Mouse (Mus musculus): ENCODE measurements around the gene Tmem217. TPM values are rescaled to one million over a fixed set of nuclear protein-coding genes. Genes with fewer than 3 reads are reported as not detected.

Tmem217 gene
- polyA plus RNA-seq, 1 experiment from 2014 or later: not detected

DNA sequence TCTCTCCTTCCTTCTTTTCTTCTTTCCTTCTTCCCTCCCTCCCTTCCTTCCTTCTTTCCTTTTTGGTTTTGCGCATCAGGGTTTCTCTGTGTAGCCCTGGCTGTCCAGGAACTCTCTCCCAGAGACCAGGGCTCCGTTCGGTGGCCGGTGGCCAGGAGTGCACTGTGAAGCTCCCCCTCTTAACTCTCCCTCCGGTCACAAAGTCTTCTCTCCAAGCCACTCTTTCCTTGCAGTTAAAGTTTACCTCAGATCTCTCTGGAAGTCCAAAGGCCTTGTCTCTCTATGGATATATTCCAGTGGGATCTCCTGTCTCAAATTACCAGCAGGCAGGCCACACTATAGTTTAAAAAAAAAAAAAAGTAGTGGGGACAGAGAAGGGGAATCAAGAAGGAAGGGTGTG is 6.9 kb downstream of the Tmem217 start:
- H3K27me3 ChIP-seq (ENCODE audit: insufficient read depth, low read length): no peaks in the 10 kb centered on the region
- H3K4me2 ChIP-seq (ENCODE audit: low read depth, low read length): no peak overlapping the region
- no peak overlapping the region for H3K4me3 ChIP-seq (ENCODE audit: low read depth, low read length)
- peaks cover 12% of the 10 kb centered on the region for H3K4me1 ChIP-seq (ENCODE audit: insufficient read depth)
- H3K9ac ChIP-seq (replicated peaks): no peak overlapping the region
- H3K36me3 ChIP-seq (replicated peaks; ENCODE audit: insufficient read depth, low read length): no peaks in the 10 kb centered on the region
- H3K9me3 ChIP-seq (ENCODE audit: low read length): no peaks in the 10 kb centered on the region
- H3K27ac ChIP-seq (ENCODE audit: low read depth): no peak overlapping the region
- DNase-seq (no peak), ATAC-seq (no peak)
- WGBS (ENCODE audit: insufficient replicate concordance): 73% methylated on average over 5 of the region's 5 CpGs
- TF ChIP-seq EP300 (IDR thresholded peaks at IDR 0.05; ENCODE audit: low read depth): no peak
- TF ChIP-seq CTCF (IDR thresholded peaks at IDR 0.05; ENCODE audit: low read depth): no peak

- Histone ChIP-seq H3K4me2 (ENCODE audit: low read depth, low read length) (no peak overlapping the region), H3K9me3 (ENCODE audit: low read length) (no peaks in the 10 kb centered on the region), H3K36me3 (replicated peaks; ENCODE audit: insufficient read depth, low read length) (no peaks in the 10 kb centered on the region), H3K4me1 (ENCODE audit: insufficient read depth) (peaks cover 3% of the 10 kb centered on the region; the same call in 1 of the 2 replicates), H3K9ac (replicated peaks) (no peak overlapping the region), H3K4me3 (ENCODE audit: low read depth, low read length) (no peak overlapping the region), H3K27ac (ENCODE audit: low read depth) (no peak overlapping the region), H3K27me3 (ENCODE audit: insufficient read depth, low read length) (no peaks in the 10 kb centered on the region)
- TF ChIP-seq CTCF (IDR thresholded peaks at IDR 0.05; ENCODE audit: low read depth) (peak; percentile 4; the same call in 1 of the 2 replicates), EP300 (IDR thresholded peaks at IDR 0.05; ENCODE audit: low read depth) (no peak)
- ATAC-seq (no peak), DNase-seq (no peak)
- 67% methylated on average over 2 of the region's 2 CpGs for WGBS (ENCODE audit: insufficient replicate concordance)
These were observed 8.1 kb downstream of the Tmem217 start for GRCm38 (mm10) chr17:29544064-29544463.

DNA sequence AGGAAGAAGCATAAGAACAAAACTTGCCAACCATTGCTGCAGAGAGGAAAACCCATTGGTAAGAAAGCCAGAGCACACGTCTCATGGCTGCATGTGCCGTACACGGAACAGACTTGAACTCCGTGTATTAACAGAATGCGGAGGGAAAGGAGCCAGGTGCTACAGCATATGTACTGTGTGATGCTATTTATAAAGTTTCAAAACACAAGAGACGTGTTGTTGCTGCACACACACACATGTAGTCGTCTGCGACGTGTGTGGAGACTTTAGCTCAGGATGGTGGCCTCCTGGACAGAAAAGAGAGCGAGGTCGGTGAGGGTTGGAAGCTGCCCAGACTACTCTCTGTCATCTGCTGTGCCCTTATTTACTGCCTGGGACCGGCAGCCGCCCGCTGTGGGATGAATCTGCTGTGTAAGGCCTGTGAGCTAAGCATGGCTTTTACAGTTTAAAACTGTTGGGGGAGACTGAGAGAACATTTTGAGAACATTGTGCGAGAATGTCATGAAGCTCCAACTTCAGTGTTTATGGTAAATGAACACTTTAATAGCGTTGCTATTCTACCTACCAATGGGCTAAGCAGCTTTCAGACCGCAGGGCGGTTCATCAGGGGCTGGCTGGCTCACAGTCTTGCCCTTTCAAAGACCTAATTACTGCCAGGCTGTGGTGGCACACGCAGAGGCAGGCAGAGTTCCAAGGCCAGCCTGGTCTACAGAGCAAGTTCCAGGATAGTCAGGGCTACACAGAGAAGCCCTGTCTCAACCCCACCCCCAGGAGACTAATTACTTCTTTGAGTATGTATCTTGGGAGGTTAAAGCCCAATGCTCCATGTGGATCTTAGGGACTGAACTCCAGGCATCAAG is 9.1 kb downstream of the Tmem217 start:
- 83% methylated on average over 19 of the region's 19 CpGs for WGBS (ENCODE audit: insufficient replicate concordance)
- no peaks in the 10 kb centered on the region for H3K9me3 ChIP-seq (ENCODE audit: low read length)
- H3K4me1 ChIP-seq (ENCODE audit: insufficient read depth): peaks cover 2% of the 10 kb centered on the region; the same call in 1 of the 2 replicates
- no peaks in the 10 kb centered on the region for H3K27me3 ChIP-seq (ENCODE audit: insufficient read depth, low read length)
- TF ChIP-seq CTCF (IDR thresholded peaks at IDR 0.05; ENCODE audit: low read depth) (no peak), EP300 (IDR thresholded peaks at IDR 0.05; ENCODE audit: low read depth) (no peak)
- ATAC-seq (no peak), DNase-seq (no peak)
- H3K9ac ChIP-seq (replicated peaks): no peak overlapping the region
- H3K27ac ChIP-seq (ENCODE audit: low read depth): no peak overlapping the region
- no peak overlapping the region for H3K4me3 ChIP-seq (ENCODE audit: low read depth, low read length)
- H3K4me2 ChIP-seq (ENCODE audit: low read depth, low read length): no peak overlapping the region
- H3K36me3 ChIP-seq (replicated peaks; ENCODE audit: insufficient read depth, low read length): no peaks in the 10 kb centered on the region

DNA sequence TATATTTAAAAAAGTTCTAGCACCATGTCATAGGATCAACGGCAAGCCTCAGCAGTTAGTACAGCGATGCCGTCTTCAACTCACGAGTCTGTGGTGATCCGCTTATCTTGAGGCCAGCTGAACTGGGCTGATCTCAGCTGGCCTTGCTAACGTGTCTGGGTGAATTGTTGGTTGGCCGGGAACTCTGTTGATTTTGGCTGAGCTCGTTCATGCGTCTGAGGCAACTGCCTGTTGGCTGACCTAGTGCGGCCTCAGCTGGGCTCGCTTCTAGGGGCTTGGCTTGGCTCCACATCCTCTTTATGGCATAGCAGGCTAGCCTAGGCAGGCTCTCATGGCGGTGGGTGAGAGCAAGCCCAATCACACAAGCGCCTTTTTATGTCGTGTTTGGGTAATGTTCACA is 10.8 kb downstream of the Tmem217 start:
- no peaks in the 10 kb centered on the region for H3K27me3 ChIP-seq (ENCODE audit: insufficient read depth, low read length)
- peaks cover 2% of the 10 kb centered on the region; the same call in 1 of the 2 replicates for H3K4me1 ChIP-seq (ENCODE audit: insufficient read depth)
- no peak overlapping the region for H3K9ac ChIP-seq (replicated peaks)
- TF ChIP-seq EP300 (IDR thresholded peaks at IDR 0.05; ENCODE audit: low read depth) (no peak; the same call in 1 of the 2 replicates), CTCF (IDR thresholded peaks at IDR 0.05; ENCODE audit: low read depth) (no peak)
- no peak overlapping the region for H3K27ac ChIP-seq (ENCODE audit: low read depth)
- no peak overlapping the region for H3K4me3 ChIP-seq (ENCODE audit: low read depth, low read length)
- DNase-seq: peak; percentile 66
- H3K36me3 ChIP-seq (replicated peaks; ENCODE audit: insufficient read depth, low read length): no peaks in the 10 kb centered on the region
- 64% methylated on average over 14 of the region's 14 CpGs for WGBS (ENCODE audit: insufficient replicate concordance)
- H3K9me3 ChIP-seq (ENCODE audit: low read length): no peaks in the 10 kb centered on the region
- peak; percentile 93 for ATAC-seq
- no peak overlapping the region for H3K4me2 ChIP-seq (ENCODE audit: low read depth, low read length)

- no peak overlapping the region for H3K4me2 ChIP-seq (ENCODE audit: low read depth, low read length)
- peaks cover 2% of the 10 kb centered on the region; the same call in 1 of the 2 replicates for H3K4me1 ChIP-seq (ENCODE audit: insufficient read depth)
- 82% methylated on average over 8 of the region's 8 CpGs for WGBS (ENCODE audit: insufficient replicate concordance)
- H3K4me3 ChIP-seq (ENCODE audit: low read depth, low read length): no peak overlapping the region
- no peak overlapping the region for H3K27ac ChIP-seq (ENCODE audit: low read depth)
- no peaks in the 10 kb centered on the region for H3K36me3 ChIP-seq (replicated peaks; ENCODE audit: insufficient read depth, low read length)
- no peaks in the 10 kb centered on the region for H3K27me3 ChIP-seq (ENCODE audit: insufficient read depth, low read length)
- TF ChIP-seq EP300 (IDR thresholded peaks at IDR 0.05; ENCODE audit: low read depth): no peak
- no peak for TF ChIP-seq CTCF (IDR thresholded peaks at IDR 0.05; ENCODE audit: low read depth)
- H3K9me3 ChIP-seq (ENCODE audit: low read length): no peaks in the 10 kb centered on the region
- no peak overlapping the region for H3K9ac ChIP-seq (replicated peaks)
- ATAC-seq: no peak
- DNase-seq: no peak
These were observed 11.8 kb downstream of the Tmem217 start for GRCm38 (mm10) chr17:29540426-29540825.

DNA sequence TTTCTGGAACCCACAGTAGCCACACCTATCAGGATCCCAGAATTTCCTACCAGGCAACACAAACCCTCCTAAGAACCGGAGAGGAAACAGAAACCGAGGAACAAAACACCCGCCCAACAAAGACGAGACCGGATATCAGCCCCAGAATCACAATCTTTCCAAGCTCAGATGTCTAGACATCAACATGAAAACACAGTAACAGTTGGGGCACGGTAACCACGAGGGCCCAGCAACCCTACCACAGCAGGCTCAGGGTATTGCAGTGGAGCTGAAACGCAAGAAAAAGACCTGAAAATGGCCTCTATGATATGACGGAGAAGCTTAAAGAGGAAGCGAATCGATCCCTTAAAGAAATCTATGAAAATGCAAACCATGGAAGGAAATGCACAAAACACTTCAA is 18.3 kb downstream of the Tmem217 start:
- Histone ChIP-seq H3K36me3 (replicated peaks; ENCODE audit: insufficient read depth, low read length) (no peaks in the 10 kb centered on the region), H3K9ac (replicated peaks) (no peak overlapping the region), H3K4me3 (ENCODE audit: low read depth, low read length) (no peak overlapping the region), H3K27me3 (ENCODE audit: insufficient read depth, low read length) (no peaks in the 10 kb centered on the region), H3K4me2 (ENCODE audit: low read depth, low read length) (no peak overlapping the region), H3K27ac (ENCODE audit: low read depth) (no peak overlapping the region), H3K9me3 (ENCODE audit: low read length) (no peaks in the 10 kb centered on the region), H3K4me1 (ENCODE audit: insufficient read depth) (no peaks in the 10 kb centered on the region)
- ATAC-seq (no peak), DNase-seq (no peak)
- no peak for TF ChIP-seq CTCF (IDR thresholded peaks at IDR 0.05; ENCODE audit: low read depth)
- TF ChIP-seq EP300 (IDR thresholded peaks at IDR 0.05; ENCODE audit: low read depth): no peak
- 69% methylated on average over 11 of the region's 11 CpGs for WGBS (ENCODE audit: insufficient replicate concordance)
